Mouse (Mus musculus): ENCODE results near the gene Ptprh.

DNA sequence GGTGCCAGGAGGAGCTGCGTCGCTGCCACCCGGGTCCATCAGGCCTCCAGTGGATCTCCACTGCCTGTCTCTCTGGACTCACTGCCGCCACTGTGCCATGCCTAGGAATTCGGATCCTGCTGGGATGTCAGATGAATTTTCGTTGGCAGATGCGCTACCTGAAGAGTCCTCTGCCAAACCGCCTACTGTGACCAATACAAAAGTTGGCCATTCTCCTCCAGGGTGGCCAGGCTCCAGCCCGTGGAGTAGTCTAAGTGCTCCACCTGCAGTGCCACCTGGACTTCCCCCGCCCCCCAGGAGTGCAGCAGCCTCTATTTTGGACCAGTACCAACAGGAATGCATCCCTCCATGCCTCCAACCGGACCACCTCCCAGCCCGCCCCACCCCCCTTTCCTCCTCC, 7.7 kb upstream of the Ptprh start:
- TF ChIP-seq POLR2A (IDR thresholded peaks at IDR 0.05; ENCODE audit: insufficient read depth, low read depth, low read length) (no peak), CTCF (IDR thresholded peaks at IDR 0.05; ENCODE audit: insufficient read depth, low read depth, low read length) (no peak)
